Mouse (Mus musculus): ENCODE measurements around the gene Dlgap1. TPM values are rescaled to one million over a fixed set of nuclear protein-coding genes. Genes with fewer than 3 reads are reported as not detected.

Dlgap1 gene
- polyA plus RNA-seq (2015; fragmentation: Nextera tagmentation; extraction: Ambion mirVana): 32.4 and 34.5 TPM in 2 replicates

DNA sequence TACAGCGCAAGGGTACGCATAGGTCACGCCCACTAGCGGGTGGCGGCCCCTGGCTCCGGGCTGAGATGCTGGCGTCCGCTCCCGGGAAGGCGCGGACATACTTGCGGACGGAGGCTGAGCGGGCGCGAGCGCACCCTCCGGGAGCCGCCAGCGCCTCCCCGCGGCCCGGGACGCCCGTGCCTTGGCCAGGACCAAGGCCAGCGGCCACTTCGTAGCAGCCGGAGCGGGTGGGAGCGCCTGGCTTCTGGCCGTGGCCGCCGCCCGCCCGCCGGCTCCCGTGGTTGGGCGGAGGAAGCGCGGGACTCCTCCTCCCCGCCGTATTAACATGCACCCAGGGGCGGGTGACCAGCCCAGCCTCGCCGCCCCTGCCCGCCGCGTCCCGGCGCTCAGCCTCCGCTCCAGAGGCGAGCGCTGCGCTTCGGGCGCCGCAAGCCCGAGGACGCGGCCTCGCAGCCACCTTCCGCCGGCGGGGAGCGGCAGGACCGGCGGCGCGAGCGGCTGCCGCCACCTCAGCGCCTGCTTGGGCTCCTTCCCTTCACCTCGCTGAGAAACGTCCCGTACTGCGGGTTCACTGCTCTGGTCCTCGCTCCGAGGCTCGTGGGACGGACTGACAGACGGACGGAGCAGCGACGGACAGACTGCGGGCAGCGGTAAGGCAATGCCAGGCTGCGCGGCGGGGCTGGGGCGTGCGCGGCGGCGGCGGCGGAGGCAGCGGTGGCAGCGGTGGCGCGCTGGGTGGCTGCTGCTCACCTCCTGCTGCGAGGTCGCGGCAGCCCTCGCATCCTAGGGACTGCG lies at the start of gene Dlgap1:
Dlgap1 (plus strand) TSS at position 53 of the 795 bp plus-strand sequence.
- Histone ChIP-seq H3K9ac (ENCODE audit: low read depth, low read length) (peak within 1 kb of the TSS; percentile 94), H3K4me1 (ENCODE audit: control insufficient read depth, insufficient read depth, low read length) (peaks cover 3% of the 10 kb centered on the region), H3K27ac (ENCODE audit: low read length) (peak within 1 kb of the TSS; percentile 92), H3K9me3 (replicated peaks; ENCODE audit: control insufficient read depth, low read length, poor library complexity, severe bottlenecking) (no peaks in the 10 kb centered on the region), H3K4me2 (ENCODE audit: low read length) (peak within 1 kb of the TSS; percentile 83), H3K4me3 (ENCODE audit: low read depth, low read length) (peak within 1 kb of the TSS; percentile 90), H3K27me3 (ENCODE audit: control insufficient read depth, insufficient read depth, low read depth, low read length) (no peaks in the 10 kb centered on the region), H3K36me3 (ENCODE audit: control insufficient read depth, insufficient read depth, low read length) (no peaks in the 10 kb centered on the region)
- under 1% methylated on average over 64 of the region's 105 CpGs for WGBS
- ATAC-seq: peak; percentile 96

DNA sequence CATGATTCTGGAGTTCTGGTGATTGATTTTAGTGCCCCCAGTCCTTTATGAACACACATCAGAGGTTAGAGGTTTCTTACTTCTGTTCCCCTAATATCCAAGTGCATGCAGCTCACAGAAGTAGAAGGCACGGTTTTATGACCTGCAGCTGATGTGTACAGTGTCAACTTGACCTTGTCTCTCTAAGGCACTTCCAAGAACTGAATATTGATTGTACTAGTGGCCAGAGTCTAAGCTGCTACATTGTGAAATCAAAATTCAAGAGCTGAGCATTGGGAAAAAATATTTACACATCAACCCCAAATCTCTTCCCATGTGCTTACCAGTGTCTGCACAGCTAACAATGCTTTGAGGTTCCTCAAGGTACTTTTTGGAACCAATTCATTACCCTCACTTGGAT lies 13.9 kb upstream of the Dlgap1 start:
- no peak overlapping the region for H3K9ac ChIP-seq (ENCODE audit: low read depth, low read length)
- no peaks in the 10 kb centered on the region for H3K36me3 ChIP-seq (ENCODE audit: control insufficient read depth, insufficient read depth, low read length)
- no peak overlapping the region for H3K4me3 ChIP-seq (ENCODE audit: low read depth, low read length)
- H3K9me3 ChIP-seq (replicated peaks; ENCODE audit: control insufficient read depth, low read length, poor library complexity, severe bottlenecking): no peaks in the 10 kb centered on the region
- no peak for ATAC-seq
- H3K27ac ChIP-seq (ENCODE audit: low read length): no peak overlapping the region
- no peaks in the 10 kb centered on the region for H3K4me1 ChIP-seq (ENCODE audit: control insufficient read depth, insufficient read depth, low read length)
- 79% methylated on average over 1 of the region's 1 CpGs for WGBS
- no peaks in the 10 kb centered on the region for H3K27me3 ChIP-seq (ENCODE audit: control insufficient read depth, insufficient read depth, low read depth, low read length)
- no peak overlapping the region for H3K4me2 ChIP-seq (ENCODE audit: low read length)

DNA sequence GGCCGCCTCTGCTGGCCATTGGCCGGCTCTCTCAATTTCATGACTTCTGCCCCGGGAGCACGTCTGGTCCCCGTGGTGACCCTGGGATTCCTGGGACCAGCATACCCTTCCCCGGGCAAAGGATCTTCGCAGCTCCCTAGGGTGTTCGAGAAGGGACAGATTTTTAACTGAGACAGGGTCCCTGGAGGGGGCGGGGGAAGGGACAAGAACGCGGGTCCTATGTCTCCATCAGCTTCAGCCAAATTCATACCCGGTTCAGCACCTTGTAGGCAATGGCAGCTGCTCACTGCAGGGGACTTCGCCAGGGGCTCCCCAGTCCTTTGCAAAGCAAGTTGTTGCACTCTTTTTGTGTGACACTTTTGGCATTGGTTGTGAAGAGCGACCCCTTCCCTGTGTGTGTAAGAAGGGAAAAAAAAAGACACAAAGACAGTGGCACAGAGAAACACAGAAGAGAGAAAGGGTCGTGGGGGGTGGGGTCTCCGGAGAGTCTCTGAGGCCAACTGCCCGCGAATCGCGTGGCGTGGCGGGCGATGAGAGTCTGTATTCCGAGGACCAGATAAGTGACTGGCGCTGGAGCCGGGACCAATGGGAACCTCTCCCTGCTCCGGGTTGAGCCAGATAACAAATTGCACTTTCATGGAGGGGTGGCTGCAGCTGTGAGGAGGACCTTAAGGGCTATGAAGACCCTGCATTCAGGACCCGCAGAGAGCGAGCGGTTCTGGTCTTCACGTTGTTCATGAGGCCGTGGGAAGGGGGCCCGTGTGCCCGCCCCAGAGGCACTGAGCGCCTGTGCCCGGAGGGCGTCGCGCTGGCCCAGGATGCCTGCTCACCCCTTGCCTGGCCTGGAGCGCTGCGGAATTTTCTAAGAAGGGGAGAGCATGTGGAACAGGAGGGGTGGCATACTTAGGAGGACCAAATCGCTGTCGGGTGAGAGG lies 1.2 kb downstream of the Dlgap1 start:
- WGBS: under 1% methylated on average over 43 of the region's 43 CpGs
- Histone ChIP-seq H3K9ac (ENCODE audit: low read depth, low read length) (peak overlapping the region; percentile 94), H3K27me3 (ENCODE audit: control insufficient read depth, insufficient read depth, low read depth, low read length) (no peaks in the 10 kb centered on the region), H3K27ac (ENCODE audit: low read length) (peak overlapping the region; percentile 92), H3K9me3 (replicated peaks; ENCODE audit: control insufficient read depth, low read length, poor library complexity, severe bottlenecking) (no peaks in the 10 kb centered on the region), H3K4me3 (ENCODE audit: low read depth, low read length) (peak overlapping the region; percentile 90), H3K36me3 (ENCODE audit: control insufficient read depth, insufficient read depth, low read length) (no peaks in the 10 kb centered on the region), H3K4me2 (ENCODE audit: low read length) (peak overlapping the region; percentile 83), H3K4me1 (ENCODE audit: control insufficient read depth, insufficient read depth, low read length) (peaks cover 3% of the 10 kb centered on the region)
- ATAC-seq: peak; percentile 46

DNA sequence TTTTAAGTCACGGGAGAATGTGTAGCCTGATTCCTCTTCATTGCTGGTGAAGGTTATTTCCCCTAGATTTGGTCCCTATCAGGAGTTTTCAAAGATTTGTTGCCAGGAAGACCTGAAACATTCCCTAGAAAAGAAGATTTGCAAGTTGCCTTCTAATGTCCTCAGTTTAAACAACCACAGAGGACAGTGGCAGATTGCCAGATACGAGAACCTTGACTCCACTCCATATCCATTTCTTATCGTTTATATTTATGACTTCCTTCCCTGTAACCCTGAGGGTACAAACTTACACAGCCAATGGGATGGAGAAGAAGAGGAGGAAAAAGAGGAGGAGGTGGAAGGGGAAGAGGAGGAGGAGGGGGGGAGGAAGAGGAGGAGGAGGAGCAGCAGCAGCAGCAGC lies 4.2 kb downstream of the Dlgap1 start:
- Histone ChIP-seq H3K4me1 (ENCODE audit: control insufficient read depth, insufficient read depth, low read length) (peaks cover 3% of the 10 kb centered on the region), H3K27me3 (ENCODE audit: control insufficient read depth, insufficient read depth, low read depth, low read length) (no peaks in the 10 kb centered on the region), H3K4me3 (ENCODE audit: low read depth, low read length) (no peak overlapping the region), H3K36me3 (ENCODE audit: control insufficient read depth, insufficient read depth, low read length) (no peaks in the 10 kb centered on the region), H3K9ac (ENCODE audit: low read depth, low read length) (no peak overlapping the region), H3K9me3 (replicated peaks; ENCODE audit: control insufficient read depth, low read length, poor library complexity, severe bottlenecking) (no peaks in the 10 kb centered on the region), H3K4me2 (ENCODE audit: low read length) (no peak overlapping the region), H3K27ac (ENCODE audit: low read length) (no peak overlapping the region)
- 86% methylated on average over 3 of the region's 3 CpGs for WGBS
- no peak for ATAC-seq

DNA sequence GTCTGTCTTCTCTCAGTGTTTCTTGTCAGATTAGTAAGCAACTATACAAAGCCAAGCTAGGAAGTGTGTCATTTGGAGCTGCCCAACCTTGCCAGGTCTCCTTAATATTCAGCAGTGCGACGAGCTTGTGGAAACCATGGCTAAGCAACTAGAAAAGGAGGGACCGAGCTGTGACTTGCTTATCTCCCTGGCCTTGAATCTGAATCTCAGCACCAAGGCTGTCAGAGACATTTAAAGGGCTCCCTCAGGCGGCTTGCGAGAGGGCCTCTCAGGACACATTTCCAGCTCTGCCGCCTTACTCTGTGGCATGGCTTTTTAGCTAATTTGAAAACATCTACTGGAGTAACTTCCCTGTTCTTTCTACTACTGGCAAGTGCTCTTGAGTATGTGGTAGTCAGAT lies 5.1 kb downstream of the Dlgap1 start:
- H3K9ac ChIP-seq (ENCODE audit: low read depth, low read length): no peak overlapping the region
- ATAC-seq: no peak
- H3K27ac ChIP-seq (ENCODE audit: low read length): no peak overlapping the region
- no peak overlapping the region for H3K4me3 ChIP-seq (ENCODE audit: low read depth, low read length)
- no peaks in the 10 kb centered on the region for H3K9me3 ChIP-seq (replicated peaks; ENCODE audit: control insufficient read depth, low read length, poor library complexity, severe bottlenecking)
- H3K36me3 ChIP-seq (ENCODE audit: control insufficient read depth, insufficient read depth, low read length): no peaks in the 10 kb centered on the region
- no peaks in the 10 kb centered on the region for H3K27me3 ChIP-seq (ENCODE audit: control insufficient read depth, insufficient read depth, low read depth, low read length)
- 64% methylated on average over 6 of the region's 6 CpGs for WGBS
- no peak overlapping the region for H3K4me2 ChIP-seq (ENCODE audit: low read length)
- H3K4me1 ChIP-seq (ENCODE audit: control insufficient read depth, insufficient read depth, low read length): no peaks in the 10 kb centered on the region

DNA sequence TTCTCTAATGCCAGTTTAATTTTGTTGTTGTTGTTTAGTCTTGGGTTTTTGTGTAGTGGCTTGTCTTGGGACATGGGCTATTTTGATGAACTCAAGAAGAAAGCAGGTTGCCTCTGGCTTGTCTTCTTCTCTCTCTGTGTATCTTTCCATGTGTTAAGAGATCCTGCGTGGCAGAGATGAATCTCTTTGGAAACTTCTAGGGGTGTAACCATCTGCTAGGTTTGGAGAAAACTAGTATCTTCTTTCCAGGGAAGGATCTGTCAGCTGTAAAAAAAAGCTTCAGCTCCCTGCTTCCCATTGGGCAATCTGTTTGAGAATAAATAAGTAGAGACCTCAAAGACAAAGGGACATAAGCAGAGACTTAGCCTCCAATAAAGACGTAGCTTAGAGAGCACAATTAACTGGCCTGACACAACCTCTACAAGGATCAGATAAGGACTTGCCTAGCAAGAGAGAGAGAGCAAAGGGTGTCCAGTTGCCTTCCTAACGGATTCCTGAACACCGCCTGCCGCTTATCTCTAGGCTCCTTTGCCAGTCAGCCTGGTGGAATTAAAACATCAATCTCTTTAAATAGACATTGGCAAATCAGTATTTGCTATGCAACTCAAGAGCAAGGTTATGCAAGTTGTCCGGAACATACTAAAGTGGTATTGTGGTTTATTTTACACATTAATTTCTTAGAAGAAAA lies 13.5 kb downstream of the Dlgap1 start:
- no peak overlapping the region for H3K27ac ChIP-seq (ENCODE audit: low read length)
- no peaks in the 10 kb centered on the region for H3K27me3 ChIP-seq (ENCODE audit: control insufficient read depth, insufficient read depth, low read depth, low read length)
- H3K4me2 ChIP-seq (ENCODE audit: low read length): no peak overlapping the region
- no peaks in the 10 kb centered on the region for H3K9me3 ChIP-seq (replicated peaks; ENCODE audit: control insufficient read depth, low read length, poor library complexity, severe bottlenecking)
- H3K4me3 ChIP-seq (ENCODE audit: low read depth, low read length): no peak overlapping the region
- no peaks in the 10 kb centered on the region for H3K4me1 ChIP-seq (ENCODE audit: control insufficient read depth, insufficient read depth, low read length)
- no peak for ATAC-seq
- WGBS: 62% methylated on average over 6 of the region's 6 CpGs
- no peak overlapping the region for H3K9ac ChIP-seq (ENCODE audit: low read depth, low read length)
- H3K36me3 ChIP-seq (ENCODE audit: control insufficient read depth, insufficient read depth, low read length): no peaks in the 10 kb centered on the region

DNA sequence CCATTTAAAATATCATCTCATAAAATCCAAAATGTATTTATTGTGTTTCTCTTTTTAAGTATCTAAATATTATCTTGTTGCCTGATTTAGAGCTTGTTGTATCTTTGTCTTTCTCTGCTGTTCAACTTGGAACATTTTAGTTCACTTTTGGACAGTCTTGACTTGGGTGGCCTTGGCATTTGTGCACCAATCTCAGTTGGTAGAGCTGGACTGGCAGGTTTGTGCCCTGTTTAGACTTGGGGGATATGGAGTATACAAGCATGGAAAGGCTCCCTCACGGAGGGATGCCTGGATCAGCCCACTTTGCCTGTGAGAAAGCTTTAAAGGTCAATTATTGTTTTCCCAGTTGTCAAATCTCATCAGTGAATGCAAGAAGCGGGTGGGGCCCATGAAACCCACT lies 27.5 kb downstream of the Dlgap1 start:
- WGBS: 88% methylated on average over 2 of the region's 2 CpGs
- Histone ChIP-seq H3K9me3 (replicated peaks; ENCODE audit: control insufficient read depth, low read length, poor library complexity, severe bottlenecking) (no peaks in the 10 kb centered on the region; the same call in 1 of the 2 replicates), H3K4me3 (ENCODE audit: low read depth, low read length) (no peak overlapping the region), H3K27me3 (ENCODE audit: control insufficient read depth, insufficient read depth, low read depth, low read length) (no peaks in the 10 kb centered on the region), H3K36me3 (ENCODE audit: control insufficient read depth, insufficient read depth, low read length) (no peaks in the 10 kb centered on the region), H3K27ac (ENCODE audit: low read length) (no peak overlapping the region), H3K9ac (ENCODE audit: low read depth, low read length) (no peak overlapping the region), H3K4me1 (ENCODE audit: control insufficient read depth, insufficient read depth, low read length) (no peaks in the 10 kb centered on the region), H3K4me2 (ENCODE audit: low read length) (no peak overlapping the region)
- no peak for ATAC-seq

DNA sequence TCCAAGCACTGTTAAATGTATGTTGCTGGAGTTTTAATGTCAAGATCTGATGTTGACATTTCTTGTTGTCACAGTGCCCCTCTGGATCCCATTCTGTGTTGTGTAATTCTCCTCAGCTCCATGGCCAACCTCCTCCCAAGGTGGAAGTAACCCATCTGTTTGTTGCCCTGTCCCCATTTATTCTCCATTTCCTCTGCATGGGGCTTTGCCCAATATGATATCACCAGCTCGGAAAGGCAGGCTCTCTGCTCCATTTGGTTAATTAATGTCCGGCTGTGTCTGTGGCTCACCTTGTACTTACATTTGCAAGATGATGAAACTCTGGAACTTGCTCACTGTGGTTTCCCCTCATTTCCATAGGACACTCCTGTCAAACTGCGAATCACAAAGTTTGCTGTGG lies 33.2 kb downstream of the Dlgap1 start:
- no peaks in the 10 kb centered on the region for H3K4me1 ChIP-seq (ENCODE audit: control insufficient read depth, insufficient read depth, low read length)
- WGBS: 89% methylated on average over 3 of the region's 3 CpGs
- no peak overlapping the region for H3K4me2 ChIP-seq (ENCODE audit: low read length)
- no peak overlapping the region for H3K4me3 ChIP-seq (ENCODE audit: low read depth, low read length)
- no peak overlapping the region for H3K27ac ChIP-seq (ENCODE audit: low read length)
- H3K9ac ChIP-seq (ENCODE audit: low read depth, low read length): no peak overlapping the region
- no peaks in the 10 kb centered on the region for H3K27me3 ChIP-seq (ENCODE audit: control insufficient read depth, insufficient read depth, low read depth, low read length)
- H3K9me3 ChIP-seq (replicated peaks; ENCODE audit: control insufficient read depth, low read length, poor library complexity, severe bottlenecking): no peaks in the 10 kb centered on the region
- no peaks in the 10 kb centered on the region for H3K36me3 ChIP-seq (ENCODE audit: control insufficient read depth, insufficient read depth, low read length)
- ATAC-seq: no peak
